Mouse (Mus musculus) heart, adult 2 months (tissue): ENCODE measurements around the gene Bnip2. TPM values are rescaled to one million over a fixed set of nuclear protein-coding genes. Genes with fewer than 3 reads are reported as not detected.
A peak's percentile ranks its signal among the peaks of the same experiment; 100 is the strongest.

Source experiments
- DNase-seq, 2 experiments: peaks; one replicate each; pipeline ENCODE4 v3.0.0; 2021
- H3K27ac ChIP-seq: fragments of 200-600 bp; 2 replicates; pipeline ENCODE4 v1.8.1; 2022
- H3K27me3 ChIP-seq: fragments of 200-500 bp; 2 replicates; pipeline ENCODE4 v1.6.1; 2012; ENCODE audit warnings: mild to moderate bottlenecking, low read length, inconsistent platforms, mixed read lengths; ENCODE audit not compliant: control insufficient read depth, insufficient read depth
- H3K36me3 ChIP-seq: fragments of 200-500 bp; 2 replicates; pipeline ENCODE4 v1.6.1; 2012; ENCODE audit warnings: low read length, inconsistent platforms; ENCODE audit not compliant: control insufficient read depth, insufficient read depth
- H3K4me1 ChIP-seq: fragments of 200-500 bp; 2 replicates; pipeline ENCODE4 v1.6.1; 2011; ENCODE audit warnings: low read length; ENCODE audit not compliant: control insufficient read depth, insufficient read depth
- H3K4me3 ChIP-seq: fragments of 200-600 bp; 2 replicates; pipeline ENCODE4 v1.8.1; 2022
- H3K79me2 ChIP-seq: fragments of 200-500 bp; replicated peaks from 2 replicates; pipeline ENCODE4 v1.6.1; 2012; ENCODE audit warnings: mild to moderate bottlenecking, inconsistent platforms, low read length, moderate library complexity, mixed read lengths; ENCODE audit not compliant: control insufficient read depth, insufficient read depth
- H3K9ac ChIP-seq: fragments of 200-500 bp; 2 replicates; pipeline ENCODE4 v1.6.1; 2012; ENCODE audit warnings: low read depth, mild to moderate bottlenecking, control low read depth, inconsistent platforms, low read length, mixed read lengths
- CTCF ChIP-seq: fragments of 200-600 bp; IDR thresholded peaks from 2 replicates; pipeline ENCODE4 v1.8.1; 2022; ENCODE audit warnings: antibody characterized with exemption, mild to moderate bottlenecking, moderate library complexity
- EP300 ChIP-seq: fragments of 200-500 bp; IDR thresholded peaks from 2 replicates; pipeline ENCODE4 v1.6.1; 2011; ENCODE audit warnings: low read depth, low read length, control low read depth; ENCODE audit not compliant: insufficient read depth
- POLR2A ChIP-seq: fragments of 200-500 bp; IDR thresholded peaks from 2 replicates; pipeline ENCODE4 v1.6.1; 2011; ENCODE audit warnings: mild to moderate bottlenecking, low read depth, low read length, control low read depth; ENCODE audit not compliant: insufficient read depth
- WGBS: fragments of 180-500 bp; shearing (Covaris S2); methylation state at CpG from one replicate; pipeline ENCODE4 v1.1.7; 2018; 5-methylcytosine and 5-hydroxymethylcytosine counted together
- intact Hi-C: fragments of 180-260 bp; cut with DNase I; formaldehyde crosslinking; loops from one replicate; pipeline ENCODE4 v1.15.1; 2025
- polyA plus RNA-seq: library from polyadenylated mRNA; depleted of rRNA; stranded (reverse); fragments of >200 nt; gene quantifications from 2 replicates; pipeline ENCODE4 v1.2.3, GENCODE M21; 2012
- total RNA-seq, 2 experiments: library from RNA; stranded (reverse); gene quantifications; 2 replicates each; pipeline ENCODE4 v1.2.3; 2021

Gene Bnip2
- total and polyA plus RNA-seq, 3 experiments = 34.1 to 97.0 (median 96.7) TPM

DNA sequence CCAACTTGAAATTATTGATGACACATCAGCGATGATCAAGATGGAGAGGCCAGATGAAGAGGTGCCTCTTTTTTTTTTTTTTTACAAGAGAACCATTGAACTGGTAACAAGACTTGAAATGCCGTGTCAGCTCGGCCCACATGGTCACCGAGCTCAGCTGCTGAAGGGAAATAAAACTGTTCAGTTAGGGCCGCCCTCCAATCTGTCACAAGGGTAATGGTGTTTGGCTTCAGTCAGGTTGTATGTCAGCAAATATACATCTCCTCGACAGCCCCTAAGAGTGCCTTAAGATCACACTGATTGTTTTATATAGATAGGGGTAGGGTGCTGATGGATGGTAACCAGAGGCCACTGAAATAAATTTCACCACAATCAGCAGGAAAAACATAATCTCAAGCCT is 28.3 kb upstream of the Bnip2 start:
- 74% methylated on average over 6 of the region's 6 CpGs for WGBS
- intact Hi-C loops = no loop called here
- no peak overlapping the region for H3K4me3 ChIP-seq
- H3K4me1 ChIP-seq = peaks cover 2% of the 10 kb centered on the region; the same call in 1 of the 2 replicates
- no peaks in the 10 kb centered on the region; the same call in 1 of the 2 replicates for H3K36me3 ChIP-seq
- DNase-seq = no peak
- H3K9ac ChIP-seq = no peak overlapping the region
- H3K27ac ChIP-seq = no peak overlapping the region
- no peaks in the 10 kb centered on the region for H3K79me2 ChIP-seq
- H3K27me3 ChIP-seq = no peaks in the 10 kb centered on the region
- TF ChIP-seq POLR2A = no peak
- TF ChIP-seq CTCF = no peak

DNA sequence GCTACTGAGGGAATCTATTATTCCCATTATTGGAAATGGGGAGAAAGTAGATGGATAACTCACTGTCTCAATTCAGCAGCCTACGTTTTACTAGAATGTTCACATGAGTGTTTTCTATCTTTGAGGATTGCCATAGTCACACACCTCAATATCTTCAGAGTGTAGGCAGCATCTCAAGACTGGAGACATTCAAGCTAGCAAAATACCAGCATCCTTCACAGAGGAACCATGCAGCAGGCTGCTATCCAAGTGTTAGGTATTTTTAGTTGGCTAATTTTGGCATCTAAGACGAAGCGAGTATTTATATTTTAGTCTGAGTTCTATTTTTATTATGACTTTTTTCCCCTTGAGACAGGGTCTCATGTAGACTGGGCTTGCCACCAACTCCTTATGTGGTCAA is 24.9 kb upstream of the Bnip2 start:
- H3K79me2 ChIP-seq = no peaks in the 10 kb centered on the region
- TF ChIP-seq CTCF = no peak
- TF ChIP-seq EP300 = no peak
- TF ChIP-seq POLR2A = no peak
- H3K4me1 ChIP-seq = peaks cover 2% of the 10 kb centered on the region; the same call in 1 of the 2 replicates
- no peak for DNase-seq
- H3K36me3 ChIP-seq = no peaks in the 10 kb centered on the region; the same call in 1 of the 2 replicates
- WGBS = 26% methylated on average over 3 of the region's 3 CpGs
- no peak overlapping the region for H3K4me3 ChIP-seq
- no peaks in the 10 kb centered on the region for H3K27me3 ChIP-seq
- H3K27ac ChIP-seq = peak overlapping the region; percentile 68
- intact Hi-C loops = no loop called here
- H3K9ac ChIP-seq = no peak overlapping the region

DNA sequence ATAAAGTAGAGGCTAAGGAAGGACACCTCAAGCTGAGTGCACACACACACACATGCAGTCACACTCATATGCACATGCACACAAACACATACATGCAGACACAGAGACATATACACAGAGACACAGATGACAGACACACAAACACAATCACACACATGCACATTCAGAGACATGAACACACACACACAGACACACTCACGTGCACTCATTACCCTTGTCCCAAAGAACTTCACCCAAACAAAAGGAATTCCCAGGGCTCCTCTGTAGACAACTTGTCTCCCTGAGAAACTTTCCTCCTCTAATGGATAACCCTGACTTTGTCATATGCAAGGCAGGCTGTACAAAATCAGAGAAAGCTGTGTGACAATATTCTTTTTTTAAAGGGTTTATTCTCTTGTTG is 3.7 kb upstream of the Bnip2 start:
- H3K36me3 ChIP-seq = peaks cover under 1% of the 10 kb centered on the region
- no peak for DNase-seq
- intact Hi-C loops = loop anchor here (5.0 kb wide), 1 partner anchor 478 kb away; no protein-coding TSS in a partner anchor
- no peaks in the 10 kb centered on the region for H3K27me3 ChIP-seq
- no peaks in the 10 kb centered on the region; the same call in 1 of the 2 replicates for H3K79me2 ChIP-seq
- H3K4me3 ChIP-seq = no peak overlapping the region
- TF ChIP-seq EP300 (no peak), CTCF (no peak), POLR2A (no peak)
- H3K27ac ChIP-seq = no peak overlapping the region
- peaks cover 2% of the 10 kb centered on the region for H3K4me1 ChIP-seq
- 64% methylated on average over 1 of the region's 1 CpGs for WGBS
- H3K9ac ChIP-seq = no peak overlapping the region

DNA sequence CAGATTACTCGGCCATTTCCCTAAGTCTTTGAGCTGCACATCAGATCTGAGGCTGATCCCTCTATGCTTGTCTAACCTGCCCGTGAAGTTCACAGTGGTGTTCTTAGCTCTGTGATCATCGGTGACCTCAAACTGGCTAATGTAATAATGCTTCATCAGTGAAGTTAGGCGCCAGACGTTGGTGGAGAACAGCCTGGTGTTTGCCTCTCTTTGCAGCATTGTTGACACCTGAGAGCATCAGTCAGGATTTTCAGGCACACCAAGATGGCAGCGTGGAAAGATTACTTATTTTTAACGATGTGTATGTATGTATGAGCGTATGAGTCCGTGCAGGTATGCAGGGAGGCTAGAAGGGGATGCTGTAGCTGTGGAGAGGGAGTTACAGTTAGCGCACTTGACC is 3.2 kb upstream of the Bnip2 start:
- H3K36me3 ChIP-seq = peaks cover 4% of the 10 kb centered on the region
- DNase-seq = no peak
- 78% methylated on average over 10 of the region's 10 CpGs for WGBS
- no peak overlapping the region for H3K9ac ChIP-seq
- TF ChIP-seq CTCF = no peak
- TF ChIP-seq POLR2A = no peak
- TF ChIP-seq EP300 = no peak
- H3K27ac ChIP-seq = no peak overlapping the region
- H3K79me2 ChIP-seq = no peaks in the 10 kb centered on the region; the same call in none of the 2 replicates
- H3K4me1 ChIP-seq = peaks cover 5% of the 10 kb centered on the region
- no peak overlapping the region for H3K4me3 ChIP-seq
- no peaks in the 10 kb centered on the region for H3K27me3 ChIP-seq
- intact Hi-C loops = loop anchor here (5.0 kb wide), 1 partner anchor 479 kb away; no protein-coding TSS in a partner anchor

DNA sequence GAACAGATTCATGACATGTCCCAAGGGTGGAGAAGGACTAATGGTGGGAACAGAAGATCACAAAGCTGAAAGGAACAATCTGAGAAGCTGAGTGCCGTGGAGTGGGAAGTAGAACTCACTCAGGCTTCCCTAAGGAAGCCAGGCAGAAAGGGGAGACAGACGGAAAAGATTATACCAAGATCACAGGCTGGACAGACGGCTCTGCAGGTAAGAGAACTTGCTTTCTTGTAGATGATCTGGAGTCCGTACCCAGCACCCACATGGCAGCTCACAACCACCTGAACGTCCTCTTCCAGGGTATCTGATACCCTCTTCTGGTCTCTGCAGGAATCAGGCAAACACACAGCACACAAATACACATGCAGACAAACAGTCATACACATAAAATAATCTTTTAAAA is 2.7 kb upstream of the Bnip2 start:
- Histone ChIP-seq H3K79me2 (no peaks in the 10 kb centered on the region; the same call in none of the 2 replicates), H3K27me3 (no peaks in the 10 kb centered on the region), H3K4me3 (no peak overlapping the region), H3K27ac (no peak overlapping the region), H3K36me3 (peaks cover 9% of the 10 kb centered on the region), H3K9ac (no peak overlapping the region), H3K4me1 (peaks cover 8% of the 10 kb centered on the region)
- TF ChIP-seq CTCF (no peak), POLR2A (no peak), EP300 (no peak)
- DNase-seq = no peak
- intact Hi-C loops = loop anchor here (5.0 kb wide), 1 partner anchor 479 kb away; no protein-coding TSS in a partner anchor
- WGBS = 82% methylated on average over 5 of the region's 5 CpGs

DNA sequence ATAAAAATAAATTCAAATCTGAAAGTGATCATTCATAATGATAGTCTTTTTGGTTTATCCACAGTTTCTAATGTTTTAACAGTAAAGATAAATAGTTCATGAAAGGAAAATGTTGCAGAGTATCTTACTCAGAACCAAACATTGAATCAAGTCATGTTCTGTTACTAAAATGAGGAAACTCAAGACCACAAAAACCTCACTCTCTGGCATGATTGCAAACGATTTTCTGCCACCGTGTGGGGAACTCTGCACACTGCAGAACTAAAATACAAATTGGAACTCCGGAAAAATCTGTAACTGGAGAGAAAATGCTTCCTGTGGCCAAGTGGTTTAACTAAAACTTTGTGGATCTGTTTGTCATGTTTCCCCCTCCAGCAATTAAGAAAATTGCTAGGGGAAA is 1.7 kb upstream of the Bnip2 start:
- H3K79me2 ChIP-seq = no peaks in the 10 kb centered on the region; the same call in none of the 2 replicates
- peak overlapping the region; percentile 5; the same call in 1 of the 2 replicates for H3K27ac ChIP-seq
- TF ChIP-seq EP300 (no peak), CTCF (peak; percentile 92), POLR2A (no peak)
- no peak overlapping the region for H3K9ac ChIP-seq
- no peaks in the 10 kb centered on the region for H3K27me3 ChIP-seq
- H3K36me3 ChIP-seq = peaks cover 14% of the 10 kb centered on the region
- intact Hi-C loops = loop anchor here (1.0 to 5.0 kb wide), 3 partner anchors 38 to 480 kb away; no protein-coding TSS in a partner anchor
- H3K4me3 ChIP-seq = no peak overlapping the region
- peak; percentile 57 to 69 for DNase-seq
- H3K4me1 ChIP-seq = peaks cover 9% of the 10 kb centered on the region
- under 1% methylated on average over 3 of the region's 3 CpGs for WGBS
